Mouse (Mus musculus): ENCODE measurements around the gene Sptlc2. TPM values are rescaled to one million over a fixed set of nuclear protein-coding genes. Genes with fewer than 3 reads are reported as not detected.

The Sptlc2 gene
- total and polyA plus RNA-seq, 3 experiments = 37.1 to 68.6 (median 49.2) TPM

DNA sequence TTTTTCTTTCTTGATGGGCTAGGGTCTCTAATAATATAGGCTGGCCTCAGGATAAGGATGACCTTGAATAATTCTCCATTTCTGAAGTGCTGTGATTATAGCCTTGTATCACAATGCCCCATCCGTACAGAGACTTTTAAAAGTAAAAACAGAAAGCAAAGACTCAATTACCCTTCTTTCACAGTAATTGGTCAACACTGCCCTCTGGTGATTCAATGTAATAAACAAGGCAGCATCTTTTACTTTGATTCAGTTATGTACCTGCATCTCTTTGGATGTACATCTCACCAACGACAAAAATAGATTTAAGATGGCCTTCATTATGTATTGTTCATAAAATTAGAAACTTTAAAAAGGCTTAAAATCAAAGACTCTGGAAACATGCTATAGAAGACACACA, 53.3 kb downstream of the Sptlc2 start:
- dilution Hi-C loops (cut with MboI; ENCODE audit: extremely low pct_ligation_motif_present, extremely low pct_unique_long_range_greater_than_20kb, low sequenced_read_pairs) = no loop called here
- no peaks in the 10 kb centered on the region for H3K27me3 ChIP-seq (replicated peaks)
- H3K4me3 ChIP-seq (replicated peaks in 1 of 3; ENCODE audit: low read depth in 2 of 3, low read length in 2 of 3, poor library complexity in 1 of 3) = no peak overlapping the region
- TF ChIP-seq JUND (conservative IDR thresholded peaks at IDR 0.05; ENCODE audit: low read depth, low read length) (0 out of 2 replicates have a peak, but pooled peaks have one; percentile 27), SMC3 (IDR thresholded peaks at IDR 0.05; ENCODE audit: low read depth, low read length) (peak; percentile 88), CTCF (conservative IDR thresholded peaks at IDR 0.05 in 1 of 2, IDR thresholded peaks at IDR 0.05 in 1 of 2; ENCODE audit: low read depth in 2 of 2, low read length in 2 of 2) (peak in 1 of 2 experiments; percentile 91; a peak in 2 of 4 replicates), ZC3H11A (IDR thresholded peaks at IDR 0.05; ENCODE audit: low read depth, low read length) (peak; percentile 67), USF1 (IDR thresholded peaks at IDR 0.05; ENCODE audit: low read depth, low read length) (no peak), IRF4 (IDR thresholded peaks at IDR 0.05; ENCODE audit: low read depth, low read length) (0 out of 2 replicates have a peak, but pooled peaks have one; percentile 23), CHD1 (IDR thresholded peaks at IDR 0.05; ENCODE audit: low read depth, low read length) (no peak), TBP (conservative IDR thresholded peaks at IDR 0.05; ENCODE audit: low read depth, low read length) (no peak), UBTF (IDR thresholded peaks at IDR 0.05; ENCODE audit: low read depth, low read length) (no peak), USF2 (conservative IDR thresholded peaks at IDR 0.05; ENCODE audit: low read depth, low read length) (no peak), RAD21 (IDR thresholded peaks at IDR 0.05; ENCODE audit: low read depth, low read length) (peak; percentile 98), TCF12 (IDR thresholded peaks at IDR 0.05; ENCODE audit: low read depth, low read length) (no peak), ZKSCAN1 (IDR thresholded peaks at IDR 0.05; ENCODE audit: borderline replicate concordance, low read depth, low read length) (no peak)
- peaks cover 12 to 26% of the 10 kb centered on the region in 2 experiments for H3K4me1 ChIP-seq (ENCODE audit: control insufficient read depth in 1 of 2, insufficient read depth in 2 of 2)
- no peaks in the 10 kb centered on the region for H3K9me3 ChIP-seq (replicated peaks; ENCODE audit: low read length)
- H3K27ac ChIP-seq (ENCODE audit: insufficient read depth, low read depth) = no peak overlapping the region
- peaks cover 0 to 28% of the 10 kb centered on the region in 2 experiments for H3K36me3 ChIP-seq (replicated peaks in 1 of 2; ENCODE audit: control insufficient read depth in 1 of 2, insufficient read depth in 1 of 2, low read length in 1 of 2)
- H3K9ac ChIP-seq (ENCODE audit: insufficient read depth, low read depth) = no peak overlapping the region
- no peak overlapping the region for H3K4me2 ChIP-seq (ENCODE audit: insufficient read depth, low read depth, poor library complexity, severe bottlenecking)
- peak; percentile 56 for DNase-seq (ENCODE audit: extremely low read depth)
- in situ Hi-C loops (cut with MboI; ENCODE audit: low pct_ligation_motif_present, low pct_unique_long_range_greater_than_20kb, low sequenced_read_pairs) = loop anchor here (5.0 kb wide), 1 partner anchor 133 kb away; the partner anchor contains the start of gene Tmed8
- H3K79me2 ChIP-seq (replicated peaks; ENCODE audit: control insufficient read depth, extremely low read depth, insufficient read depth, poor library complexity, severe bottlenecking) = no peaks in the 10 kb centered on the region

DNA sequence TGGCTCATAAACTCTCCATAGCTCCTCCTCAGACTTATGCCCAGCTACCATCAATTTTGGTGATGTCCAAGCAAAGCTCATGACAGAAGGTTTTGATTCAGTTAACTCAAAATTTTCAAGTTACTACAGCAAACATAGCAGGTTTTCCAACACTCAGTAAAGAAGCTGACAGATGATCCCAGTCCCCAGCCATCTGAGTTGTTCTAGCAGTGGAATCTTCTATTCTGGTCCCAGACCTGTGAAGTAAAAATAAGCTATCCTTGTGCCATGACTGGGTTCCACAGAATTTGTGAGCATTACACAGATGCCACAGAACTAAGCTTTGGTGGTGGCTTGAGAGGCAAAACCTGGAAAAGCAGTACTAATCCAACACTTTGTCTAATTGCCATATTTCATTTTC, 54.4 kb downstream of the Sptlc2 start:
- Histone ChIP-seq H3K4me2 (ENCODE audit: insufficient read depth, low read depth, poor library complexity, severe bottlenecking) (no peak overlapping the region), H3K9me3 (replicated peaks; ENCODE audit: low read length) (no peaks in the 10 kb centered on the region), H3K36me3 (replicated peaks in 1 of 2; ENCODE audit: control insufficient read depth in 1 of 2, insufficient read depth in 1 of 2, low read length in 1 of 2) (peaks cover 0 to 27% of the 10 kb centered on the region in 2 experiments), H3K27me3 (replicated peaks) (no peaks in the 10 kb centered on the region), H3K27ac (ENCODE audit: insufficient read depth, low read depth) (no peak overlapping the region), H3K4me1 (ENCODE audit: control insufficient read depth in 1 of 2, insufficient read depth in 2 of 2) (peaks cover 18 to 35% of the 10 kb centered on the region in 2 experiments), H3K79me2 (replicated peaks; ENCODE audit: control insufficient read depth, extremely low read depth, insufficient read depth, poor library complexity, severe bottlenecking) (no peaks in the 10 kb centered on the region), H3K9ac (ENCODE audit: insufficient read depth, low read depth) (no peak overlapping the region), H3K4me3 (replicated peaks in 1 of 3; ENCODE audit: low read depth in 2 of 3, low read length in 2 of 3, poor library complexity in 1 of 3) (no peak overlapping the region)
- in situ Hi-C loops (cut with MboI; ENCODE audit: low pct_ligation_motif_present, low pct_unique_long_range_greater_than_20kb, low sequenced_read_pairs) (no loop called here), dilution Hi-C loops (cut with MboI; ENCODE audit: extremely low pct_ligation_motif_present, extremely low pct_unique_long_range_greater_than_20kb, low sequenced_read_pairs) (no loop called here)
- TF ChIP-seq POLR2AphosphoS2 (IDR thresholded peaks at IDR 0.05; ENCODE audit: low read depth, low read length) (no peak), KAT2A (IDR thresholded peaks at IDR 0.05; ENCODE audit: insufficient replicate concordance, low read length) (no peak), MAFK (IDR thresholded peaks at IDR 0.05; ENCODE audit: insufficient replicate concordance, low read length) (no peak), GABPA (IDR thresholded peaks at IDR 0.05; ENCODE audit: insufficient replicate concordance, low read depth, low read length) (no peak), IRF4 (IDR thresholded peaks at IDR 0.05; ENCODE audit: low read depth, low read length) (no peak), BHLHE40 (IDR thresholded peaks at IDR 0.05; ENCODE audit: low read depth, low read length) (no peak), USF2 (conservative IDR thresholded peaks at IDR 0.05; ENCODE audit: low read depth, low read length) (no peak), NRF1 (IDR thresholded peaks at IDR 0.05; ENCODE audit: low read depth, low read length) (no peak), PAX5 (IDR thresholded peaks at IDR 0.05; ENCODE audit: low read length) (no peak), NELFE (IDR thresholded peaks at IDR 0.05; ENCODE audit: low read depth, low read length) (no peak), SIN3A (IDR thresholded peaks at IDR 0.05; ENCODE audit: low read length) (no peak), CHD1 (IDR thresholded peaks at IDR 0.05; ENCODE audit: low read depth, low read length) (no peak), EP300 (IDR thresholded peaks at IDR 0.05; ENCODE audit: low read length) (no peak), MXI1 (IDR thresholded peaks at IDR 0.05; ENCODE audit: low read depth, low read length) (no peak), UBTF (IDR thresholded peaks at IDR 0.05; ENCODE audit: low read depth, low read length) (no peak), CTCF (conservative IDR thresholded peaks at IDR 0.05 in 1 of 2, IDR thresholded peaks at IDR 0.05 in 1 of 2; ENCODE audit: low read depth in 2 of 2, low read length in 2 of 2) (no peak), SMC3 (IDR thresholded peaks at IDR 0.05; ENCODE audit: low read depth, low read length) (no peak)
- DNase-seq (ENCODE audit: extremely low read depth) = no peak

Data from CH12.LX (cell line).